Mouse (Mus musculus): ENCODE measurements at regions not wholly inside any gene's neighbourhood (a gene's known extent, or its start where the extent isn't known, plus 50 kb on each side); places are given as distances from the start of the nearest gene placed in this dataset.

DNA sequence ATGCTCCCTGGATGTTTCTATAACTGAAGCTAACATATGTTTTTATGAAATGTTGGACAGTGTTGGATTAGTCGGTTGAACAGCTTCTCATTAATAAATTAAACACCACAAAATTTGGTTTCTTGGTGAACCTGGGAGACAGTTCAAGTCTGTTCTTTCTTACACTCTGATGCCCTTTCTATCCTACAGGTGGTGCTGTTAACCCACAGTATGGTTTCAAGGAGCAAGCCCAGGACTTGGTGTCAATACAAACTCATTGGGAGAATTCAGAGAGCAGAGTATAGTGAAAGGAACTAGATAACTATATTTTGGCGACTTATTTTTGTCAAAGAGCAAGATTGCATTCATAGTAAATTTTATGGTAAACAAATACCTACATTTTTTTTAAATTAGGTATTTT is 2735.8 kb downstream of the Gm37988 start:
- TF ChIP-seq POLR2A (IDR thresholded peaks at IDR 0.05; ENCODE audit: borderline replicate concordance, control insufficient read depth, low read depth, low read length) (no peak), CTCF (IDR thresholded peaks at IDR 0.05; ENCODE audit: control insufficient read depth, insufficient read depth, low read length) (no peak)
